Mouse (Mus musculus) retina, embryonic 14.5 days (tissue): ENCODE data around the gene Fbxo41.

Experiments used
- DNase-seq: peaks from one replicate; pipeline ENCODE4 v3.0.0-alpha.2; 2015; ENCODE audit warnings: low spot score

Fbxo41 gene

DNA sequence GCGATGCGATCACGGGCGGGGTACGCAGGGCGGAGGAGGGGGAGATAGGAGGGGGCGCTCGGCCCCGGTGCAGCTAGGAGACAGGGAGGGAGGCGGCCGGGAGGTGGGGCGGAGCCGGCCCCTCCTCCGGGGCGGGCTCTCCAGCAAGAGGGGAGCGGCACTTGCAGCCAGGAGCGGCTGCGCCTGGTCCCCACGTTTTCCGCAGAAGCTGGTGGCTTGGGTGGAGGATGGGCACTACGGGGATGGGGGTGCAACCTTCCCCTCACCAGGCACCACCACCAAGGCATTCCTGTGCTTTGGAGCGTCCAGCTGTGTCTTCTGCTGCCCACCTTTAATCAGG lies at the start of gene Fbxo41:
Gene Fbxo41, minus strand, starts transcription at position 84 of the 340 bp plus-strand sequence.
- DNase-seq: peak; percentile 64

DNA sequence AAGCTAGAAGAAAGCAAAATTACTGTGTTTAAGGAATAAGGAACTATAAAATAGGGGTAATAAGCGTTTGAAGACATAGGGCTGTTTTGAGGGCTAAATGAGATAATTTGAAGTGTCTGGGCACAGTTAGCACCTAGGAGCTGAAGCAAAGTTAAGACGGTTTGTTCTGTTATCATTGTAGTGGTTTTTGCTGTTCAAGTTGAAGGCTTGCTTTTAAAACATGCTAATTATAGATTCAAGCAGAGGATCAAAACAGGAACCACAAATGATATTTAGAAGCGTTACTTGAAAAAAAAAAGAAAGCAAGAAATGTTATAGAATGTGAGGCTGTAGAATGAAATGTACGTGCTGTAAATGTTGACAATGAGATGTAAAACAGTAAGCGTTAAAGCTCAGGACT lies 44.8 kb upstream of the Fbxo41 start:
- DNase-seq: no peak

DNA sequence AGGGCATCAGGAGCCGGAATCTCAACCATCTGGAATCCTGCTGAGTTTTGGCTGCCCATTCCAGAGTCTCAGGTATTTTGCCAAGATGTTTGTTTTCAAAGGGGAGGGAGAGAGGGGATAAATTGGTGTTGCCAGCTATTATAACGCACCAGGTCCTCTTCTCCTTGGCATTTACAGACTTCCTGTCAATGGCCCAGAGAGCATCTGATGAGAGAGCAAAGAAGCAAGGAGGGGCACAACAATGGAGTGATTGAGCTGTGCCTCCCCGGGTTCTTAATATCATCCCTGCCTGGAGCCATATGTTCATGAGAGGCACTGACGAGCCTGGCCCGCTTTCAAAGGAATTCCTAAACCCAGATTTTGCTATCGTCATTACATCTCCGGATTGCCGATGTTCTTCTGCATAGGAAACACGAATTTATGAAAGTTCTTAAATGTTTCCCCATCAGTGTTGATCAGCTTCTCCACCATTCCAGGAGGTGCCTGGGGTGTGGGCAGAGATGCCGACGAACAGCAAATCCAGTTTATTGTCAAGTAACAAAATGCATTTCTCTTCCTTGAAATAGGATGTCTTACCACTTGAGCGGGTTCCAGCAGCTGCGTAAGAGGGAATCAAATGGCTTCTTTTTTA lies 41.6 kb upstream of the Fbxo41 start:
- DNase-seq: no peak

DNA sequence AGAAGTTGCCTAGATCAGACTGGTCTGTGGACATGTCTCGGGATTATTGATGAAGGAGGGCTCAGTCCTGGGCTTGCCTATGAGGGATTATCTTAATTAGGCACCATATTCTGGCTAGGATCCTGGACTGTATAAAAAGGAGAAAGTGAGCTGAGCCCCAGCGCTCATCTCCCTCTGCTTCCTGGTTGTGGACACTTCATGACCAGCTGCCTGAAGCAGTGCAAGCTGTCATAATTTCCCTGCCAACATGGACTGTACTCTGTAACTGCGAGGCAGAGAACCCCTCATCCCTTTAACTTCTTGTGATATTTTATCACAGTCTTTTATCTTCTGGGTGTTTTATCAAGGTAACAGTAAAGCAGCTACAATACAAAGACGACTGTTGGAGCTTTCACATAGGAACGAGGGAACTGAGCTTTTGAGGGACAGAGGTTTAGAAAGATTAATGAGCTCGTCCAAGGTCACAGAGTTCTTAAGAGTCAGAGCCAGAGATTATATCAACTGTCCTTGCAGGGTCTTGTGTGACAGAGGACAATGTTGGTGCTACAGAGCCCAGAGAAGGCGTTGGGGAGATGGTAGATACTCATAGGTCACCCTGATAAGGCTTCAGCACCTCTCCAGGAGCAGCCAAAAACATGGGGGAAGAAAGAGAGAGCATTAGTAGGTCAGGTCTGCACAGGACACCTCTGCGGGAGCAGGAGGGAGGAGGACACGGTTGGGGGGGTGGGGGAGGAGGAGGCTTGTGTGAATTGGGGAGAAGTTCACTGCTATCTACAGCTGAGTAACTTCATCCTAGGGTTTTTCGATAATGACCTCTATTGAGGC lies 40.8 kb upstream of the Fbxo41 start:
- DNase-seq: no peak

DNA sequence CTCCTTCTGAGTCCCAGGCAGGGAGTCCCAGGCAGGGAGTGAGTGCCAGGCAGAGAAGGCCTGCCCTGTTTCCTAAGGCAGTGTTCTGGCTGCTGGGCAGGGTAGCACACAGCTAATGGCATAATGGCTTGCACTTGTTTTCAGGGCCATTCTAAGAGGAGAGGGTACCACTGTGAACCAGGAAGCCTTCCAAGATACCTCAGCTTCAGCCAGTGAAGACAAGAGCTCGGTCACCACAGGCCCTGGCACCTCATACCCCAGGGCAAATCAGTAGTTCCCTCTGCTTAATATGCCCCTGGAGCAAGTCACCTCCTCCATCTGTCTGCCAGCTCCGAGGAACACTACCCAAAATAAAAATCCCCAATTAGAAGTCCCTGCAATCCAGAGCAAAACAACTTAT lies 20.0 kb upstream of the Fbxo41 start:
- no peak for DNase-seq

DNA sequence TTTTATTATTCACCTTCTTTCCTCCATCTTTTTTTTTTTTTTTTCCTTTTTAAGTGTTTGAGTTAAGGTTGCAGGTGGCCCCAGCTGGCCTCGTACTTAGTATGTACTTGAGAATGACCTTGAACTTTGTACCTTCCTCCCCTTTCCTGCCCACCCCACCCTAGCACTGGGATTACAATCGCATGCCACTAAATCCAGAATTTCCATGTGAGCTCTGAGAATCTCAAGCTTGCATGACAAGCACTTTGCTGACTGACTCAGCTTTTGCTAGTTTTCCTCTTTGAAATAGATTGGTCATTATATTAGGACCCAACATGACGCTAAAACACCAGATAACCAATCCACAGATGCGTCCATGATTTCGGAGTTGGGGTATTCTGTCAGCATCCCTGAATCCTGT lies 19.2 kb upstream of the Fbxo41 start:
- DNase-seq: no peak

DNA sequence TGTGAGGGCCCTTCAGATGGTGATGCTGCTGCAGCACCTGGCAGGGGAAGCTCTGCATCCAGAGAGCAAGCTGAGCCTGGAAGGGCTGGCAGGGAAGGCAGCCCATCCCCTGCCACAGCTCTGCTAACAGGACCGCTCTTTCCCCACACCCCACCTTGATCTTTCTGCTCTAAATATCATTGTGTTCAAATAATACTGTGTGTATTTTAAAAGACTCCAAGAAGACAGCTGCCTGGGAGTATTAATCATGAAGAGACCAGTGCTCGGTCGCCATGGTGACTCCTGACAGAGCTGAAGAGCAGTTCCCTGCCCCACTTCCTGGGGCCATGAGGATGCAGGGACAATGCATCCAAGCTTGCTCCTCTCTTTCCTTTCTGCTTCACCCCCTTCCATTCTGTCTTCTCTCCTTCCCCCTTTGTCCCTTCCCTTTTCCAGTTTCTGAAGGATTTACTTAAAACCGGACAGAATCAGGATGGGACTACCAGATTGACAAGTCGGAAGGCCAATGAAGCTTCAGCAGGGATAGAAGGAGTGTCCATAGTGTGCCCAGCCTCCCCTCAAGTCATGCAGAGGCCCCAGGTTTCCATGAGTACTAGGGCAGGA lies 15.4 kb upstream of the Fbxo41 start:
- peak; percentile 62 for DNase-seq

DNA sequence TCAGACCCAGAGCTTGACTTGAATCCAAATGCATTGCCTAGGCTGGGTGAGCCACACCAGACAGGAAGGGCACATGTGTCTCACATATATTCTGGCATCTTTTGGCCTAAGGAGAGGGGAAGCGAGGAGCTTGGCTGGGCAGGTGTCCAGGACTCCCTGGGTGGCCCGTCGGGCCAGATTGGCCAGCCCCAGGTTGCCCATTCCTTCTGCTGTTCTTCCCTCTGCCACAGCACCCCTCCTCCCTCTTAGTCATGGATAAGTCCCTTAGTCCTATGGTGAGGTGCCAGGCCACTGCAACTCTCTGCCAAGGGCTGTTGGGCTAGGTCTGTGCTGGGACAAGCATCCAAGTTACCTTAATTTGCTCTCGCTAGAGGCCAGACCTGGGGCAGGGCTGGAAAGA lies 13.1 kb upstream of the Fbxo41 start:
- no peak for DNase-seq

DNA sequence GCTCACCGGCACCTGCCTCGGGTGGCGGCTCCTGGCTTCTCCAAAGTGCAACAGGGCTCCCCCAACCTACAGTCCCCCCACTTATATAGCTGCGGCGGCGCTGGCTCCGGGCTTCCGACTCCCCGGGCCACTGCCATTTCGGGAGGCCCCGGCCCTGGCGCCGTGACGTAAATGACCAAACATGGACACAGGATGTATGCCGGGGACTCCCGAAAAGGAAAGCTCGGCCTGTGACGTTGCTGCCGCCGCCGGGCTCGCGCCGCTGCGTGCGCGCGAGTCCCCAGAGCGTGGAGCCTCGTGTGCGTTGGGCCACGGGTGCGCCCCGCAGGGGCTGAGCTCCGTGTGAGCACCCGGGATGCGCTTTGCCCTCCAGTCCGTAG lies 10.7 kb upstream of the Fbxo41 start, which contains the start of gene Egr4:
Gene Egr4, minus strand, starts transcription at position 59 of the 380 bp plus-strand sequence.
- peak; percentile 61 for DNase-seq

DNA sequence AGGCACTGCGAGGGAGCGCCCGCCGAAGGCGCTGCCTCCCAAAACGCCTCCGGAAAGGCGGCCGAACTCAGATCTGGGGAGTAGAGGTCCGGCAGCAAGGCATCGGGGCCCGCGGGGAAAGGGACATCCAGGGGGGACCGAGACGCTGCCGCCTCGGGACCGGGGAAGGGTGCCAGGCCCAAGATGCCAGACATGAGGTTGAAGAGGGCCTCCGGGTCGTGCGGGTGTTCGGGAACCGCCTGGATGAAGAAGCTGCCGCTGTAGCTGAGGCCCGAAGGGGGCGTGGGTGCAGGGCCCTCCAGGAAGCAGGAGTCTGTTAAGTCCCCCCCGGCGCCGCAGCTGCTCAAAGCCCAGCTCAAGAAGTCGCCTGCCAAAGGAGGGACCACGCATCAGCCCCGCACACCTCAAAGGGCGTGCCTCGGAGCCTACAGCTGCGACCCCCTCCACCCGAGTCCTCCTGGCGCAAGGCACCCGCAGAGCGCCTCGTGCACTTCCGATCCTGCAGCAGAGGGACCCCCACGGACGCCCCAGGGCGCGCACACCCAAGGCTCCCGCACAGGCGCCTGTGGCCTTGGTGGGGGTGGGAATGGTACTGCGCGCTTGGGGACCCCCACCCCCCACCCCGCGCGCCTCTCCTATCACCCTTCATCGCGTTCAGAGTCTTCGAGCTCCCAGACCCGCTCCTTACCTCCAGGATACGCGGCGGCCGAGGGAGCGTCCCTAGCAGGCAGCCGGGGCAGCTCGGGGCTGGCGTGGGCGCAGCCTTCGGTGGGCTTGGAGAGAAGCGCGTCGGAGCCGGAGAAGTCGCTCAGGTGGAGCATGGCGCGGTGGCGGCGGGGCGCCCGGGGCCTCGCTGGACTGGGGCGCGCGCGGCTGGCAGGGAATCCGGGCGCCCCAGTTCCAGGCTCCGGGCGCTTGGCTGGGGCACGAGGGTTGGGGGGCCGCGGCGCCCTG lies 10.1 kb upstream of the Fbxo41 start:
- DNase-seq: peak; percentile 25

DNA sequence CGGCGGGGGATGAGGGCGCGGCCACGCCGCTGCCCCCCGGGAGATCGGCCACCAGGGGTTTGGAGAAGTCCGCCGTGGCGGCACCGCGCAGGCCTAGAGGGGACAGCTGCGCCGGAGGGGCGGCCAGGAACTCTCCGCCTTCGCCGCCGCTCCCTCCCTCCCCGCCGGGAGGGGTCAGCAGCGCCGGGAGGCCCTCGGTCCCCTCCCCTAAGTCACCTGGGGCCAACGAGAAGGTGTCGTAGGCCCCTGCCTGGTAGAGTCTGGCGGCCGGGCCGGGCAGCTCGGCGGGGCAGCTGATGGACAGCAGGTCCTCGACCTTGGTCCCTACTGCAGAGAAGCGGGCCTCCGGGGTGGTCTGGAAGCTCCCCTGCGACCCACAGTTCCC lies 9.3 kb upstream of the Fbxo41 start:
- DNase-seq: peak; percentile 24

DNA sequence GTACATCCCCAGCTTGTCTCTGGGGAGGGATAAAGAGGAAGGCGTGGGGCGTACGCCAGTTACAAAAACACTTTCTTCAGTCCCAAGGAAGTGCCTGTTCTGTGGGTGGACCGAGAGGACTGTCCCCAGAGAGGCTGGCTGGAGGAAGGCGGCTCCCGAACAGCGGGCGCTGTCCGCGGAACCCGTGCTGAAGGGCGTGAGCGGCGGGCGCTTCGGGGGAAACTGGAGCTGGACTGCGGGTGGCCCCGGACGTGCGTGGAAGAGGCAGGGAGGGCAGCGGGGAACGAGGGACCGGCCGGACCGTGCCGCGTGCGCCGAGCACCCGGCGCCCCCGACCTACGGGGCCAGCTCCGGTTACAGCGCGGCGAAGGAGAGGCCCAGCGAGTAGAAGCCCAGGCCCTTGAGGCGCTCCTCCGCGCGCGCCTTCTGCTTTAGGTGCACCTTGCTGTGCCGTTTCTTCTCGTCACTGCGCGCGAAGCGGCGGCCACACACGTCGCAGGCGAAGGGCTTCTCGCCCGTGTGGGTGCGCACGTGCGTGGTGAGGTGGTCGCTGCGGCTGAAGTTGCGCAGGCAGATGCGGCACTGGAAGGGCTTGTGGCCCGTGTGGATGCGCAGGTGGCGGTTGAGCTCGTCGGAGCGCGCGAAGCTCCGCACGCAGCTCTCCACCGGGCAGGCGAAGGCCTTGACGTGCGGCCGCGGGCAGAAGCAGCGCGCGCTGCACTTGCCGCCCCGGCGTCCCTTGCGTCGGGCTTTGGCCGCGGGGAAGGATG lies 8.7 kb upstream of the Fbxo41 start:
- DNase-seq: peak; percentile 62

DNA sequence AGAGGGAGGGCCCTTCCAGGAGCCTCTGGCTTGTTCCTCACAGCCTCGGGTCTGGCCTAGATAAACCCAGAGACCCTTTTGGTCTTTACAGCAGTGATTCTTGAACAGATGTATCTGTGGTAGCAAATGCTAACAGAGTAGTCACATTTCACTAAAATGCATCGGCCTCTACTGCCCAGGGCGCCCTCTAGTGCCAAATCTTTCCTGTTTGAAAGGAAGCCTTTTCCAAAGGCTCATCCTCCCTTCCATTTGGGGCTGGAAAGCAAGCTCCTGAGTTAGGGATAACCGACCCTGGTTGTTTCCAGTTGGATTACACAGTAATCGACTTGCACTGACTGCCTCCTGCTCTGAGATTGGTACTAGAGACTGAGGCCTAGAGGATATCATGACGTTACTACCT lies 7.7 kb upstream of the Fbxo41 start:
- peak; percentile 87 for DNase-seq

DNA sequence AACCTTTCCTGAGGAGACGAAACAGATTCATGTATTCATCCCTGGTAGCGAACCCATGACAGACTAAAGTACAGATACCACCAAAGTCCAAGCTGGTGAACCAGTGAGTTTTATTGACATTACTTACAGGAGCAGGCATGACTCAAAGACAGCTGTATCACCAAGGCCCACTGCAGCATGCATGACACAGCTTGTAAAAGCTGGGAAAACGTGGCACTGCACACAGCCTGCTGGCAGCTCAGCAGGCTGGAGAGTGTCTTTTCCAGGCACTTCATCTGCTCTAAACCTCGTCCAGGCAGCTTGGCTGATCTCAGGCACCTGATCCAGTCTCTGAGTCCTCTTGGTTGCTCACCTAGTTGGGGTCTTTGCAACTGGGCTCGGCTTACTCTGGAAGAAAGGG lies 5.8 kb upstream of the Fbxo41 start:
- no peak for DNase-seq

DNA sequence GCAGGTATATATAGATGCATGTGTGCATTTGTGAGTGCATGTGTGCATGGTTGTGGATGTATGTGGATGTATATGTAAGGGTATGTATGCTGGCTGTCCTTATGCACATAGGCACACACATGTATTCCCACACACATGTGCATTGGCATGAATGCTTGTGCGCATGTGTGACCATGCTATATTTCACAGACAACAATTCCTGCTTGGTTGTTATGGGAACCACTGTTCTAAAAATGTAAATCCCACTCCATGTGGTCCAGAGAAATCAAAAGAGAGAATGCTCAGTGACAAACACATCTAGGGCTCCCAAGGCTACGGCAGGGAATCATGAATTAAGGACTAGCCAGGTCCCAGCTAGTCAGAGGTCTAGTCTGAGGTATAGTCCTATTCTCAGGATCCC lies 2.1 kb upstream of the Fbxo41 start:
- no peak for DNase-seq

DNA sequence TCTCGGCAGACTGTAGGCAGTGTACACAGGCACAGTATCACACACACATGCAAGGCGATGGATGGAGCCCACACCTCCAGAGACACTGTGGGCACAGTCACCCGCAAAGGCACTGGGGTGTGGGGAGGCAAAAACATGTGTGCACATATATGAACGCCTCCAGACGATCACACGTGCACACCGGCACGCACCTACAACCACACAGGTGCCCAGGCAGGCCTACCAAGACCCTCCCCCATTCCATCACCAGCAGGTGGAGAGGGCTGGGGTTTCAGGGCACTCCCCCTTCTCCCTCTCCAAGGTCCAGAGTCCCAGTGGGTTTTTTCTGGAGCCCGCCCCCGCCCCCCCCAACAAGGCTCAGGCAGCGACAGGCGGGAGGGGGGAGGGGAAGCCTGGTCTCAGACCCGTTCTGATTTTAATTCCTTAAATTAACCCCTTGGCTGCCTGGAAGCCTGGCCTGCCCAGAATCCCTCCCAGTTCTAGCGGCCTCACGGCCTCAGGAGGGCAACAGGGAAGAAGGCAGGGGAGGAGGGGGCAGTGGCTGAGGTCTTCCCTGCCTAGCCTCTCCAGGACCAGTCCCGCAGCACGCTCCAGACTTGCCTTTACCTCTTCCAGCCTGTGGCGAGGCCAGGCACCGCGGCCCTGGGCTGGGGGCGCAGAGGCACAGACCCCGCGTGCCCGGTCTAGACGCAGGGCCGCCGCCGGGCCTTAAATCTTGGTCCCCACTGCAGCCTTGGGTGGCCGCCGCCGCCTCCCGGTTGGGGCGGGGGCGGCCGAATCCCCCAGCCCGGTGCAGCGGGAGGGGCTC lies 487 bp downstream of the Fbxo41 start:
- peak; percentile 24 for DNase-seq

DNA sequence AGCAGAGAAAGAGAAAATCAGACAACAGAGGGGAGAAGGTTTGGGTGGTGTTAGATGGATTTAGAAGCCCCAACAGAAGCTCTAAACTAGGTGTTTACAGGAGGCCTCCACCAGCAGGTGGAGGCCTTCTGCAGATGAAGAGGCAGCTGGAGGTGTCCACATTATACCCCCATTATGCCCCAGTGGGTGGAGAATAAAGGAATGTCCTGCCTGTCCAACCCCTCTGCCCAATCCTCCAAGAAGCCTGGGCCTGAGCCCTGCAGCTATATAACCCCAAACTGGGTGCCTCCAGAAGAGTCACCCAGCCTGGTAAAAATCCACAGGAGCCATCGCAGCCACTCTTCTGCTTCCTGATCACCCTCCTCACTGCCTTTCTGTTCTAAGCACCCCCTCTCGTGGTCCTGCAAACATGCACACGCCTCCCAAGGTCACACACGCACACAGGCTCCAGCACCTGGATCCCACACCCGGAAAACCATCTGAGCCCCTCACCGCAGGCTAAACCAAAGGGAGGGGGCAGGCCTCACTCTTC lies 1.2 kb downstream of the Fbxo41 start:
- DNase-seq: no peak

DNA sequence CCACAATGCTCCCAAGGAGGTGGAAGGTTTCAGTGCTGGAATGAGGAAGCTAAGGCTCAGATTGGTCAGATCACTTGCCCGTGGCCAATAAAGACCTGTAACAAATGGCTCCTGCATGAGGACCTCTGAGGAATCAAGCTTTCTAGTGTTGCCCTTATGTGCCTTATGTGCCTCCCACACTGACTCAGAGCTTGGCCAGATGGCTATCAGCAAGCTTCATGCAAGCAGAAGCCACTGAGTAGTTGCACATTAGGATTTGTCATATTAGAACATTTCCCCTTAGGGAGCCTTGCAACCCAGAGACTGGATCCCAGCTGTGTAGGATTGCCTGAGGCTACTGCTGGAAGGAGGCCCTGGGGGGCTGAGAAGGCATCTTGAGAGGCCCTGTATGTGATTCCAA lies 2.4 kb downstream of the Fbxo41 start:
- no peak for DNase-seq

DNA sequence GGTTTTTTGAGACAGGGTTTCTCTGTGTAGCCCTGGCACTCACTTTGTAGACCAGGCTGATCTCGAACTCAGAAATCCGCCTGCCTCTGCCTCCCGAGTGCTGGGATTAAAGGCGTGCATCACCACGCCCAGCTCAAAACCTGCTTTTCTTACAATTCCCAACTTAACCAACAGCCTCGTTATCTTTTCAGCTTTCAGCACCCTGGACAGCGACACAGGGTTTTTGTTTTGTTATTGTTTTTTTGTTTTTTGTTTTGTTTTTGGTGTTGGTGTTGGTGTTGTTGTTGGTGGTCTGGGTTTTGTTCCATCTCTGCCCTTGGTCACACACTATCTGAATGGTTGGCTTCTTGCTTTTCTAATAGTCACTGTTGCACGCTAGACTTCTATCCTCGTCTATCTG lies 4.6 kb downstream of the Fbxo41 start:
- peak; percentile 20 for DNase-seq

DNA sequence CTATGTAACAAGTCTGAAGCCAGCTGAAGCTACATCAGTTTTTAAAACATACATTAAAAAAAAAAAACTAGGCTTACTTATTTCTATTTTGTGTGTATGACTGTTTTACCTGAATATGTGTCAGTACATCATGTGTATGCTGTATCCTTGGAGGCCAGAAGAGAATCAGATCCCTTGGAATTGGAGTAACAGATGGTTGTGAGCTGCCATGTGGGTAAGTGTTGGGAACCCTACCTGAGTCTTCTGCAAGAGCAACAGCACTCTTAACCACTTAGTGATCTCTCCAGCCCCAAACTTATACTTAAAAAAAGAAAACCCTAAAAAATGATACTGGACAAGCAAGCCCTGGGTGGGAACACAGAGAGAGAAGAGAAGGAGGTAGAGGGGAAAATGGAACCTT lies 5.8 kb downstream of the Fbxo41 start:
- no peak for DNase-seq
